Mouse (Mus musculus): ENCODE data around the gene Man2a1.

The Man2a1 gene

DNA sequence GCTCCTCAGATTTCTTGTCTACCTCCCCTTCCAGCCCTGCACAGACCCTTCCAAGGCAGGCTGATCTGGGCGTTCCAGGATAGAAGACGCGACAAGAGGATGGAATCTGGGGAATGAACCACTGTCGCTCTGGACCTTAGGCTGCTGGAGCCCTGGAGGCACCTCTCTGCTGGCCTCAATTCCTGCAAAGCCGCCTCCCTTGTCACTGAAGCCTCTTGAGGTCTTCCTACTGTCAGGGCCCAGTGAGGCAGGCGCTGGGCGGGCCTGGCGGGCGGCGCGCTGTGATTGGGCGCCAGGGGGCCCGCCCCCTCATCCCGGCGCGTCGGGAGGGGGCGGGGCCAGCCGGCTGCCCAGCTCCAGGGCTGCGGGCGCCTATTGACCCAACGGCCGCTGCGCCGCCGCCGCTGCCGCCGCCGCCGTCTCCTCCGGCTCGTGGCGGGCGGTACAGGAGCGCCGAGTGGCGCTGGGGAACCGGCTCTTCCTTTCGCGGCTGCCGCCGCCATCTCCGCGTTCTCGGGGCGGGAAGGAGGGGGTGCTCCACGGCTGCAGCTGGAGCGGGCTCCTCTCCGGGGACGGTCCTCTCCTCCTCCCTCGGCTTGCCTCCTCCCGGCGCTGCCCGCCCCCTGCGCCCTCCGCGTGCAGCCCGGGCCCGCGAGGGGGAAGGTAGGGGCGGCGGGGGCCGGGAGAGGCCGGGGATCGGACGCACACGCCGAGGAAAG is at the start of gene Man2a1:
Man2a1 (plus strand) TSS at position 365 of the 719 bp plus-strand sequence.
- DNase-seq (ENCODE audit: low spot score): peak; percentile 75

DNA sequence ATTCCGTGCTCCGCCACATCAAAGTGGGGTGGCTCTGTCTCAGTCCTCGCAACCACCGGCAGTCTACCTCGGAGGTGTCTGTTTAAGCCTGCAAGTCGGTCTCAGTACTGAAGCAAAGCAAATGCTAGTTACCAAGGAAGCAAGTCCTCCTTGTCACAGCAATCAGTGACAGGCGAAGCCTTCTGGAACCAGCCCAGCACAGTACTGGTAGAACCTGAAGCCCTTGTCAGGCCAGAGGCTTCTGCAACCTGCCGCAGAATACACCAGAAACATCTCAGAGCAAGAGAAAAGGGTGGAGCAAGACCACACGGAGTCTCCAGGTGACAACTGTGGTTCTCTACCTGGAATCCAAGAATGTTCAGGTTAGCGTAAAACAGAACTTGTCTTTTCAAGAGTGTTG is 47.2 kb upstream of the Man2a1 start:
- DNase-seq (ENCODE audit: low spot score): no peak

DNA sequence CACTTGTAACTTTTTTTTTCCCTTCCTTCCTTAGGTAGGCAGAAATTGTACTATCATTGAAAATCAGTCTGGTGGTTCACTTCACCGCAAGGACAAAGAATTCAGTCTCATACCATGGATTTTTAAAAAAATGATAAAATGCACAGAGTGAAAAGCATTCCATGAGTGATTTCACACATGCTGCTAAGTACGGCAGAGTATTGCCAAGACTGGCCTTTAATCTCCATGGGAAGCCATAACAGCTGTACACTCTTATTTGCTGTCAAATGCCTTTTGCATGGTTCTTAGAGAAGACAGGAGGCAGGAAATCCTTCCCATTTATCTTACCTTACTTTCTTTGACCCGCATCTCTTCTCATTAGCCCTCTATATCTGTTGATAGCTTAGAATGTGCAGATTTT is 45.6 kb upstream of the Man2a1 start:
- DNase-seq (ENCODE audit: low spot score): no peak

- no peak for DNase-seq (ENCODE audit: low spot score)
Observed at GRCm38 (mm10) chr17:64556661-64557445, 43.7 kb upstream of the Man2a1 start.

GRCm38 (mm10) chr17:64558994-64559540 is 41.5 kb upstream of the Man2a1 start:
- no peak for DNase-seq (ENCODE audit: low spot score)

DNA sequence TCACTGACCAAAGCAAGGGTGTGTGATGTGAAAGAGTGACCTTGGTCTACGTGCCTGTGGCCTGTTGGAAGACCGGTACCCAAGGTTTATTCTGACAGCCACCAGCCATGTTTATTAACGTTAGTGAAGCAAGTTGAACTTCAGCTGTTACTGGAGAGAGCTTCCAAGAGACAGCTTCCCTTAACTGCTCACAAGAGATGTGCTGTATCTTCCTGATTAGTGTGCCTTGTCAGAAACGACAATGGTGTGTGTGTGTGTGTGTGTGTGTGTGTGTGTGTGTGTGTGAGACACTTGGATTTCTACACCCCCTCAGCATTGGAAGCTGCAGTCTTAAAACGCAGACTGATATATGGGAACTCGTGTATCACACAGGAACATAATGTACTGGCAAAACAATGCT is 34.1 kb upstream of the Man2a1 start:
- DNase-seq (ENCODE audit: low spot score): no peak

DNA sequence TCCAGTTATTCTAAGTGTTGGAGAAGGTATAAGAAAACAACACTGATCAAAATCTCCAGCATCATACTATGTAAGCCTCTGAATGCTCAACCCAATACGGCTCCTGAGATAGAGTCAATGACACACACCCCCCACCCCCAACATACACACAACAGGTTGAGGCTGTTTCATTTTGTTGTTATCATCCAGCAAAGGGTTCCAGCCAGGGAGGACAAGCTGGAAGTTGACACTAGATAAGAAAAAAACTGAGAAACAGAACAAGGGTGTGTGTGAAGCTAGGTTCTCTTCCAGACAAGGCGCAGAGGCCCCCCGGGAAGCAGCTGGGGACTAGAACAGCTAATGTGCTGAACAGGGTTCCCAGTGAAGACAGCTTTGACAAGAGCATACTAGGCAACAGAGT is 33.0 kb upstream of the Man2a1 start:
- no peak for DNase-seq (ENCODE audit: low spot score)

- no peak for DNase-seq (ENCODE audit: low spot score)
Observed at GRCm38 (mm10) chr17:64573981-64574380, 26.6 kb upstream of the Man2a1 start.

DNA sequence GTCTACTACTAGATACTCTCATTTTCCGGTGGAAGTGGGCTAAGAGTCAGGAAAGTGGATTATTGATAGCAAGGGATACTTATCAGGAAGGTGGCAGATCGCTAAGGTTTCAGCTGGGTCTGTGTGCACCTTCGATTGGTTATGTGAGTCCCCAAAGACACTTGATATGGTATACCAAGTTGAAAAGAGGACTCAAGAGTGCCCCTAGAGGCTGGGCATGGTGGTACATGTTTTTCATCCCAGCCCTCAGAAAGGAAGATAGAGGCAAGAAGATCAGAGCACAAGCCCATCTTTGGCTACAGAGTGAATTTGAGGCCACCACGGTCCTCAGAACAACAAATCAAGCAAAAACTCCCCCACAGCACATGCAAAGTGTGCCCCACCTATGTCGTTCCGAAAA is 25.3 kb upstream of the Man2a1 start:
- DNase-seq (ENCODE audit: low spot score): no peak

GRCm38 (mm10) chr17:64577485-64577884 is 23.1 kb upstream of the Man2a1 start:
- no peak for DNase-seq (ENCODE audit: low spot score)

DNA sequence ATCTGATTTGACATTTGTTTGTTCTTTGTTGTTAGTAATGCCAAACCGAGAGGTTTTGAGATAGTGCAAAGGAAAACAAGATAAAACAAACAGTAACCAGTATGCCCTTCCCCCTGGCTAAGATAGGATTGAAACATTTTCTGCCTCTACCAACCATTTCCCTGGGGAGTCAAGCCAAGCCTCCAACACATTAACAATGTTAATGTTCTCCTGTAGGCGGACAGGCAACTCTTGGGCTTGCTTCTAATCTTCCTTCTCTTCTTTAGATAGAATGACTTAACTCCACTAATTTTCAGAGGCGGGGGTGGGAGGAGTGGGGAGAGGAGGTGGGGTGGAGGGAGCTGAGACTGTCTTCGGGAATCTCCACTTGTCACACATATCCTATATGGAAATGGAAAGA is 22.2 kb upstream of the Man2a1 start:
- DNase-seq (ENCODE audit: low spot score): no peak

DNA sequence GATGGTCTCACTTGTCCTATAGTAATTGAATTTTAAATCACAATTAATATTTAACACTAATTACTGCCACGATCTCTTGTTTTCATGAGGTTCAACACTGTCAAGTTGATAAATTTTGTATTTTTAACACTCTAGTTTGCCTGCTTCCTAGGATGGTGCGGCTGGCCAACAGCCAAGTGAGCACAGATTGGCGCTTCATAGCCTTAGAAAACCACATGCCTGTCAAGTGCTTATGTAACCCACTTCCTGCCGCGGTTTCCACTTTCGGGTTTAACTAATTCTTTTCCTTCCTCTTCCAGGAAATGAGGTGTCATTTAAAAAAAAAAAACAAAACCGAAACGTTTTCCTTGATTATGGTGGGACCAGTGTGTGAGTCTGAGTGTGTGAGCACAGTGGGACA is 20.8 kb upstream of the Man2a1 start:
- DNase-seq (ENCODE audit: low spot score): no peak

- DNase-seq (ENCODE audit: low spot score): no peak
Observed at GRCm38 (mm10) chr17:64581133-64581532, 19.4 kb upstream of the Man2a1 start.

DNA sequence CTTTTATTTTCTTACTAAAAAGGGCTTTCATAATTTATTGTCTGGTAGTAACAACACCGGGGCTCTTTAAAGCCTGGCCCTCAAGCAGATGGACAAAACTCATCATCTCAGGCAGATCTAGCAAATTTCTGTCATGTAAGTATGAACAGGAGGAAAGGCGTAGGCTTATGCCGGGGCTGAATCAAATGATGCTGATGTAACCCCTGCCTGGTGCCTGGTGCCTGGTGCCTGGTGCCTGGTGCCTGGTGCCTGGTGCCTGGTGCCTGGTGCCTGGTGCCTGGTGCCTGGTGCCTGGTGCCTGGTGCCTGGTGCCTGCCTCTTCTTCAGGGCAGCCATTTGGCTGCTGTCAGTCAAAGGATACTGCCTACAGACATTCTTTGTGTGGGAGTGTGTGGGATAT is 18.6 kb upstream of the Man2a1 start:
- no peak for DNase-seq (ENCODE audit: low spot score)

GRCm38 (mm10) chr17:64590483-64590882 is 10.1 kb upstream of the Man2a1 start:
- DNase-seq (ENCODE audit: low spot score): no peak

DNA sequence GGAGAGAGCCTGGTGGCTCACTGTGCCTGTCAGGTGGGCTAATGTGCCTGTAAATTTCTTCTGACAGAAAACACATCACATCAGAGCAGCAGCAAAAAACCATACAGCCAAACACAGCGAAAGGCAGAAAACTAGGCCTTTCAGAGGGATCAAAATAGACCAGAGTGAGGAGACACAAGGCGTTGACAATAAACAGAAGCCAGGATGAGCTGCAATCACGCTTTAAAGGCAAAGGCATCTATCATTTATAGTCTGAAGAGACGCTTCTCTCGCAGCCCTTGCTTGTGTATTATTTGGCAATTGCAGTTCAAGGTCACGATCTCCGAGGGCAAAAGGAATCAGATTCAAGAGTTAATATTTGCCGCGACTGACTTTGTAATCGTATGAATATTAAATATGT is 9.2 kb upstream of the Man2a1 start:
- DNase-seq (ENCODE audit: low spot score): no peak

DNA sequence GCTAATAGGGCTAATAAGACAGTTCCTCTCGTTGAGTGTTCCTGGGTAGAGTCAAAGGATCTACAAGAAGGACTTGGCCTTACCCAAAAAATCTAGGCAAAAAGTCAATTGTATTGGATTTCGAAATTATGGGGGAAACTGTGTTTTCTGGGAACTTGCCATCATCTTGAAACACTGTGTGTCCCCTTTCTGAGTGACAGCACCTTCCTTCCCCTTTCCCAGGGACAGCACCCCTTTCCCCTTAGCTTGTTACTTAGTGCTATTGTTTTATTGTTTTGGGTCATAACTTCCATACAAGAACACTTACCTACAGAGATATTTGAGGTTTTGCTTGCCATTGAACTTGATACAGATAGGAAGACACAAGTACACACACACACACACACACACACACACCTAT is 8.2 kb upstream of the Man2a1 start:
- no peak for DNase-seq (ENCODE audit: low spot score)

DNA sequence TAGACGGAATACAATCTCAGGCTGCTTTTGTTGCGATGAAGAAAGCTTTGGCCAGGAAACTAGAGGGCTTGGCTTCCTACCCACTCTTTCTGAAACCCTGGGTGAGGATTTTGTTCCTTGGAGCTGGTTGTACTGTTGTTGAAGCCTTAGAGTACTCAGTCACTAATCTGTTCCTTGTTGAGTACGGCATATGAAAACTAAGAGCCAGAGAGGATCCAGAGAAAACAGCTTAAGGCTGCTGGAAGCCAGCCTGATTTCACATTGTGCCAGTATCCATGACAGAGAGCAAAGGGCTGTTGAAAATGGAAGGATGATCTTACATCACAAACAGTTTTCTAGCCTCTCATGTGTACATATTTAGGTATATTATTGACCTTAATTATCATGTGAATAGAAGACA is 7.7 kb upstream of the Man2a1 start:
- no peak for DNase-seq (ENCODE audit: low spot score)

DNA sequence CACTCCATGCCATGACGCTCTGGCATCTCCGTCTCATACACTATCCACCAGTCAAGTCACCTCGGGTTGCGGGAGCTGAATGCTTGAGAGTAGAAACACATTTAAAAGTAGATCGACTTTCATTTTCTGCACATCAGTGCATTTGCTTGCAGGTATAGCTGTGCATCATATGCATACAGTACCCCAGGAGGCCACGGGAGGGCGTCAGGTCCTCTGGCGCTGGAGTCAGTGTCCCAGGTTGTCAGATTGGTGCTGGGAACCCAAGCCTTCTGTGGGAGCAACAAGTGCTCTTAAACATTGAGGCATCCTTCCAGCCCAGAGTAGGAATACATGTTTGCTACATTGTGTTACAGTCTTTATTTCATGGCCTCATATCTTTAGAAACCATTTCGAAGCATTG is 2.8 kb upstream of the Man2a1 start:
- DNase-seq (ENCODE audit: low spot score): no peak

DNA sequence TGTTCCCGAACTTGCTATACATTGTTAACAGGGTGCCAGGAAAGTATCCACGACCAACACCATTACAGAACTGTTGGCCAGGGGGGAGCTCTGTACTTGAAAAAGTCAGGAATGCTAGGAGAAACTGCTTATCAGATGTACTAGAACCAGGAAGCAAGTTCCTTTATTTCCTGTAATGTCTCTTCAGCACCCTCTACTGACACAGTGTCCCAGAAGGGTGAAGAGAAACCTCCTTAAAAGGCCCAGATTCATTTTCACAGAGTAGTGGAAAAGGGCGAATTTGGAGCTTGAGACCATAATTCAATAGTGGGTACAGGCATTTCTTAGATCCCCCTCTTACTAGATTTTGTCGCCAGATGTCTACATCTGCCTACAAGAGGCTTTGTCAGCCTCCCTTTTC is 620 bp upstream of the Man2a1 start:
- no peak for DNase-seq (ENCODE audit: low spot score)

- peak; percentile 63 for DNase-seq (ENCODE audit: low spot score)
Observed at GRCm38 (mm10) chr17:64601091-64601750, 685 bp downstream of the Man2a1 start.

DNA sequence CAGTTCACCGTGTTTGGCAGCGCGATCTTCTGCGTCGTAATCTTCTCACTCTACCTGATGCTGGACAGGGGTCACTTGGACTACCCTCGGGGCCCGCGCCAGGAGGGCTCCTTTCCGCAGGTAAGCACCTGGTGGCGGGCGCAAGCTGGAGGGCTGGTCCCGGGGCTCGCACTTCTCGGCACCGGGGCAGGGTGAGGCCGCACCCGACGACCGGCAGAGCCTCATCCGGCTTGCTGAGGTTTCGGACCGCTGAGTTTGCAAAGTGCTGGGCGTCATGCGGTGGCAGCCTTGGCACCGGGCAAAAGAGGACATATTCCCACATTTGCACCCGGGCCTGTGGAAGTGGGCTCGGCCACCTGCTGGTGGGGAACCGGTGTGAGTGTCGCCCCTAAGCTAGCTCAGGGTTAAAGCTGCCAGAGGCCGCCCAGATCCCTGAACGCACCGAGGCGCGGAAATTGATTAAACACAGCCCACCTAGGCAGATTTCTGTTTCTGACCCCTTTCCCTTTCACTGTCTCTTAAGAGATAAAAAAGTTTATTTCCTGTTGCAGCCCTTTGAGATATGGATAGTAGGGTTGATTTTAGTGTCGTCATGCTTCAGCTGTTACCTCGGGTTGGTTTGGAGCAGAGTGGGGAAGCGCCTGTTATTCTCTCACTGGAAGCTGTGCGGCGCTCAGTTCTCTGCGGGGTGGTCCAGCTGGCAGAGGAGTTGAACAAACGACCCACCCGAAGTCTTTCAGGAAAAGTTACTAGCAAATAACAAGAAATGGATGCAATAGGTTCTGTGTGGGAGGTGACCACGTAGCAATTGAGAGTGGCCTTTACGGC is 1.4 kb downstream of the Man2a1 start:
- DNase-seq (ENCODE audit: low spot score): no peak

Measured in ovary, postnatal 10 days (tissue).